Mouse (Mus musculus): Measurements from ENCODE around the gene Wasl. TPM values are rescaled to one million over a fixed set of nuclear protein-coding genes. Genes with fewer than 3 reads are reported as not detected.

Wasl gene
- polyA plus RNA-seq, 1 experiment from 2014 or later: 50.7 TPM

DNA sequence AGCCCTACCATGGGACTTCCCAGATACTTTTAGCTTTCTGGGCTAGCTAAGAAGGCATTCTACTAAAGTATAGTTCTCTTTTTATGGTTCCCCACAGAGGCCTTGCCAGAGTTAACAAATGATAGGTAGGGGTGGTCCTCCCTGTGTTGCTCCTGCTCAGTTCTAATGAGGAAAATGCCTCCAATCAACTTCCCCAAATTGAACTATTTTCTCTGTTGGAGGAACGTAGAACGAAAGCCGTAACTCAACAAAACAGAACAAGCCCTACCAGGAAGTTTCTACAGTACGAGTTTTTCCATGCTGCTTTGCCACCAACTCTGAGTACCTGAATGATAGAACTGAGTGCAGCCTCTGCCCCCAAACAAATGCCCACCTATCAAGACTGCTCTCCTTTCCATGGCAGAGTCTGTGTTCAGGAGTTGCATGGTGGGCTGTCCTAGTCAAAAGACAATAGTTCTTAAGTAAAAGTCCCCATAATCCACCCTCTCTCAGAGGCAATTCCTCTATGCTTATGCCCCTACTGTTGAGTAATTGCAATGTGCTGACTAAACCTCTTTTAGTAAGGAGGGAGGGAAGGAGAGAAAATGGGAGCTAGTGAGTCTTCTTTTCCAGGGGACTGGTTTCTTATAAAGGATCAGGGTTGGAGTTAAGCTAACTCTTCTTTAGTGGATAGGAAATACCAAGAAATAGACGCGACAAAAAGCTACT, 19.3 kb downstream of the Wasl start:
- DNase-seq (ENCODE audit: low spot score): no peak

DNA sequence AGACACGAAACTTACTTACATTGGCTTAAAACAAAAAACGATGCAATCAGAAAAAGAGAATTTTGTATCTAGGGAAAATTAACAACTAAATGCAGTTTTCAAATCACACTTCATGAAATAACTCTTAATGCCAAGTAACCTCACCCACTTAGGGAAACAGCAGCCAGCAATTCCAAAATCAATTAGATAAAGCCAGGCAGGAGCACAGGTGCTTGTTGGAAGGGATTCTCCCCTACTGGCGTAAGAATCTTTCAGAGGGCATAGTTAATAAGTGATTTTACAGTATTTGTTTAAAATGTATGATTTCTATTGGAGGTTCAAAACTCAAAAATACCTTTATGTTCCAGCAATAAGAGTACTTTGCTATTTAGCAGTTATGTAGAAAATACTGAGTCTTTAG, 21.8 kb downstream of the Wasl start:
- no peak for DNase-seq (ENCODE audit: low spot score)

DNA sequence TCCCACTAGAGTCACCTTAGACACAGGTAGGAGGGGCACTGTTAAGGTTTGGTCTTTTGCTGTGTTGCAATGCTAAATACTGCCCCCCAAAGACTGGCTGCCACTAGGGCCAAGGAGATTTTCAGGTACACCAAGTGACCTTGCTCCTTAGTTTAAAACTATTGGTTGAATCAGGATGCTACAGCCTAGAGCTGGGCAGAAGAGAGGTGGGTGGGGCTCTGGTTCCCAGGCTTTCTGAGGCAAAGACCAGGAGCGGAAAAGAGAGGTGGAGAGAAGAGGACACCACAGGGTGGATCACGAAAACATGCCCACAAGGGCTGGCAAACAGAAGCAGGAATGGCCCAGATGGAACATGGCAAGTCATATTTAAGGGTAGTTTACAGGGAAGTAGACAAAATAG, 22.6 kb downstream of the Wasl start:
- DNase-seq (ENCODE audit: low spot score): no peak

DNA sequence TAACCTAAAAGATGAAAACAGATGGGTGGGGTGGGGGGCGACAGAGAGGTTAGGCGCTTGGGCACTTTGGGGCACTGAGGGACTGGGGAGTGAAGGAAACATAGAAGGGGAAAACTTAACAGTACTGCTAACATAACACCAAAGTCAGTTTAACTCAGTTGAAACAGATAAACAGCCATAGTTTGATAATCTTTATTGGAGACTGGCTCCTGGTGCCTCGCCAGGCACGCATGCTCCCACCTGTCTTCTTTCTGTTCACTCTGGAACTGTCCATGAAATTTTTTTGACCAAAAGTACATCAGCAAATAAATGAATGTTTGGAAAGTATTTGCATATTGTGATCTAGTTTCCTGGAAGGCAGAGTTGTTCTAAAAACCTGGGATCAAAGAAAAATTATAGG, 23.5 kb downstream of the Wasl start:
- DNase-seq (ENCODE audit: low spot score): no peak

DNA sequence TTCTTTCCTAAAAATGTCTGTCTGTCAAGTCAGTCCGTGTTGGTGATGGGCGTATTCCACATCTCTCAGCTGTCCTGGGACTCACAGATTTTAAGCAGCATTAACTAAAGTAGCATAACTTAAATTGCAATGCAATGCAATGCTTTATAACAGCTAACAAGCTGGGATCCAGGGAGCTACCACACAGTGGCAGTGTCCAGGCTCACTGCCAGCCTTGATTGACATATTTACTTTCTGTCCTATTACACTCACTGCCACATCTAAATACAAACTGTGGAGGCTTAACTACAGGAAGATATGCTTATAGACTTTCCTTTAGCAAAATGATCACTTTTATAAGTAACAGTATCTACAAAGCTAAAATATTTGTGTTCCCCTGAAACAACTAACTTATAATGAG, 29.0 kb downstream of the Wasl start:
- no peak for DNase-seq (ENCODE audit: low spot score)

DNA sequence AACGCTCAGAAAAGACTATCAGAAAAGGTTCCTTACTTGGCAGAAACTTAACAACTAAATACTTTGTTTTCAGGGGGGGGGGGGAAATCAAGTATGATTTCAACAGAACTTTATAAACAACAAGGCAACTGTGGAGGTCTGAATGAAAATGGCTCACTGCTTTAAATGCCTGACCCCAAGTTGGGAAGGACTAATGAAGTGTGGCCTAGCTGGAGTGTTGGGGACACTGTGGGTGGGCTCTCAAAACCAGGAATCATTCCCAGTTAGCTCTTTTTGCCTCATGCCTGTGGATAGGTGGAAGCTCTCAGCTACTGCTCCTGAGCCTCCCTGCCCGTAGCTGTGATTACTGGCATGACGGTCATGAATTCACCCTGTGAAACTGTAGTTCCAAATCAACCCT, 30.7 kb downstream of the Wasl start:
- no peak for DNase-seq (ENCODE audit: low spot score)

DNA sequence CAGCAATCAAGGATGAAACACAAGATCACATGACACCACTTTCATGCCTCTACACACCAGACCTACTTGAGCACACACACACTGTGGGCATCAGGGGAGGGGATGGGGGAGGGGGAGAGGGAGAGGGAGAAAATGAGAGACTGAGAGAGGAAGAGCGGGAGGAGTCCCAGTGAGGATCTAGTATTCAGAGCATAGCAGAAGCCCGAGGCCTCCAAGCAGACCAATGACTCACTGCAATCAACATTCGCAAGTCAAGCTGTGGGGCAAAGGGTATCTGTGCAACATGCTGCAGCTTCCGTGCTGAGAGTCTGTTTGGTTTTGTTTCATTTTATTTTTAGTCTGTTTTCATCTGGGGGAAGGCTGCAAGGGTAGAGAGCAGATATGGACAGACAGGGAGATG, 32.7 kb downstream of the Wasl start:
- DNase-seq (ENCODE audit: low spot score): no peak

DNA sequence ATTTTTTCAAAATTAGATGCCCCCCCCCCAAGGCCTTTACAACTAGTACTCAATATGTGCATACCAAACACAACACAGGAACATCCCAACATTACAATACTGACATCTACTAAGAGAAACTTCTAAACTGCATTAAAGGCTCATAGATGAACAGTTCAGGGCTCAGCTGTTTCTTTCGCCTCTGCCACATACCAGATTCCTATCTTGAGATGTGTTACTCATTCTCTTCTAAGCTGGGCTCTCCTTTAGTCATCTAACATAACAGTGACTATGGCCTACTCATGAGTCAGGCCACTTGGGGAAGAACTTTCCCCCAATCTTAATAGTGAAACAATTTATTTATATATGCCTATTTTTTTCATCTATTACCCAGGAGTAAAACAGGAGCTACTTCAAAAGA, 36.3 kb downstream of the Wasl start:
- DNase-seq (ENCODE audit: low spot score): no peak

DNA sequence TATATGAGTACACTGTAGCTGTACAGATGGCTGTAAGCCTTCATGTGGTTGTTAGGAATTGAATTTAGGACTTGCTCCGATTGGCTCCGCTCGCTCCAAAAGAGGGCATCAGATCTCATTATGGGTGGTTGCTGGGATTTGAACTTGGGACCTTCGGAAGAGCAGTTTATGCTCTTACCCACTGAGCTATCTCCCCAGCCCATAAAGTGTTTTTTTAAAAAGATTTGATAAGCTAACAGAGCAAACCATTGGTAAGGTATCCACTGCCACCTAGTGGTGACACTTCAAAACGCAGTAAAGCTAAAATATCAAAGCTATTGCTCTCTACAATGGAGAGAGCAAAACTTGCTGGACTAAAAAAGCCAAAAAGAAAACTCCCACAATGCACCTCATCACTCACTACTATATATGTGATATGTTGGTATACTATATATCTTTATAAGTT, 37.2 kb downstream of the Wasl start:
- peak; percentile 67 for DNase-seq (ENCODE audit: low spot score)

DNA sequence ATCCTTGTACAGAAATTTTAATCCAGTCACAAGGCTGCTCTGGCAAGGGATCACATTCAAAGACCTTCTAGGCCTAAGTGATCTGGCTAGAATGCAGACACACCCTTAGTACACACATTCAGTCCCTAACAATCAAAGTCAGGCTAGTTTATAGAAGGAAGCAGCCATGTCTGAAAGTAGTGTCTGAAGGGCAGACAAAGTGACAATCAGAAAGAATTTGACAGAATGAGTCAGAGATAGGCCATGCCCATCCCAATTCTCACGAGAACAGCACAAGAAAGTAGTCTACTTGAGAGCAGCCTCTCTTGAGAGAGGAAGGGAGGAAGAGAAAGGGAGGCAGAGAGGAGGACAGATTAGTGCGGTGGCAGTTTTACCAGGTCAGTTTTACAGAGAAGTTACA, 42.7 kb downstream of the Wasl start:
- DNase-seq (ENCODE audit: low spot score): no peak

DNA sequence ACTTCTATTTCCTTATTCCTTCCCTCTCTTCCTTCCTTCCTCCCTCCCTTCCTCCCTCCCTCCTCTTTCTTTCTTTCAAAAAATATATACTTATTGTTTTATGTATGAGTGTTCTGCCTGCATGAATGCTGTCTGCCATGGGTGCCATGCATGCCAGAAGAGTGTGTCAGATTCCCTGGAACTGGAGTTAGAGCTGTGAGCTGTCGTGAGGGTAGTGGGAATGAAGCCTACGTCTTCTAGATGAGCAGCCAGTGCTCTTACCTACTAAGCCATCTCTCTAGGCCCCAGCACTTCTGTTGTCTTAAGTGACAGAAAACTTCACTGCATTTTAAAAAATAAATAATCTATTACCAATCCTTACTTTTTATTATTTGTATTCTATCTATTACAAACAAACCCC, 43.9 kb downstream of the Wasl start:
- no peak for DNase-seq (ENCODE audit: low spot score)

DNA sequence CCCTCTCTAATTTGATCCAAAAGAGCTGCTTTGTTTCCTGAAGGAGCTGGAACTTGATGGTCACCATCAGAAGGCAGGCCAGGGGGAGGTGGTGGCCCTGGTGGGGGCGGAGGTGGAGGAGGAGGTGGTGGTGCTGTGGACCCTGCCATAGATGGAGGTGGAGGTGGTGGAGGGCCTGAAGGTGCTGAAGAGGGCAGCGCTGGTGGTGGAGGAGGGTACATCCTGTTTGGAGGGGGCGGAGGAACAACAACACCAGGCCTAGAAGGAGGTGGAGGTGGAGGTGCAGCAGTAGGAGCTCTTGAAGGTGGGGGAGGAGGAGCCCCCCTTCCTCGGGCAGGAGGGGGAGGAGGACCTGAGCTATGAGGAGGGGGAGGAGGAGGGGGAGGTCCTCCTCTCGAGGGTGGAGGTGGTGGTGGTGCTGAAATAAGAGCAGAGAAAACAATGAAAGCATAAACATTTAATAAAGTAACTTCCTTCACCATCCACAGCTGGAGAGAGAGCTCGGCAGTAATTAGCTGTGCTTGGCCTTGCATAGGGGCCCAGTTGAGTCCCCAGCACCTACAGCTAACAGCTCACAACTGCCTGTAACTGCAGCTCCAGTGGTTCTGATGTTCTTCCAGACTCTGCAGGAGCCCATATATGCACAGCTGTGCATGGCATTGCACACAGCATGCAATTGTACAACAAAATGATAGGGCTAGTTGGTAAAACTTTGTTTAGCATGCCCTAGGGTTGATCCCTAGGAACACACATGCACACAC, 45.3 kb downstream of the Wasl start:
- DNase-seq (ENCODE audit: low spot score): no peak

DNA sequence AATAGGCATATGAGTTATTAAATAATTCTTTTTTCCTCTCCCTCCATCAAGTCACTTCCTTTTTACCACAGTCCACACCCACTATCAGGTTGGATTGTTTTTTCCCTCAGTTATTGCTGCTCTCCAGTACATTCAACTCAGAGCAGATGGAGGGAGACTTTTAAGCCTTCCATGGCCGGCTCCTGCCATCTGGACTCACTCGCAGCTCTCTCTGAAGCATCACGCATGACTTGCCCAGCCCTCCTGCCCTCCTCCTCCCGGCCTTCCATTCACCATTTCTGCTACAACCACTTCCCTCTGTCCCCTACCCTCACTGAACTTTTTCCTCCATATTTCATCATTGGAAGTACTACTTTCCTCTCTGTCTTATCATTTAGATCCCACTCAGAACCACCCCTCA, 48.1 kb downstream of the Wasl start:
- no peak for DNase-seq (ENCODE audit: low spot score)

DNA sequence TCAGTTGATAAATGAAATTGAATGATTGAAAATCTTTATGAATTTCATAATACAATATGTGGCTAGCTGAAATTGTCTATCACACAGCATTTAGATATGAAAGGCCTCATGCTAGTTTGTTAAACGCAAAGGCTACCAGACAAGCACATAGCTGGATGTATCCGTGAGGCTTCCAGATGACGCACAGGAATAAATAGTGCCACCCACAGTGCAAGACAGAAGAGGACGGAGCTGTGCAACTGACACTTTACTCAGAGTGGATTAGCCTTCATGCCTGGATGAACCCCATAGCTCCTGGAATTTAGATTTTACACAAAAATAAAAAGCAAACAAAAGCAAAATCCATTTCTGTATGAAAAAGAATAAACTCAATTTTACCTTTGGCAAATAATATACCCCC, 50.9 kb downstream of the Wasl start:
- DNase-seq (ENCODE audit: low spot score): no peak

DNA sequence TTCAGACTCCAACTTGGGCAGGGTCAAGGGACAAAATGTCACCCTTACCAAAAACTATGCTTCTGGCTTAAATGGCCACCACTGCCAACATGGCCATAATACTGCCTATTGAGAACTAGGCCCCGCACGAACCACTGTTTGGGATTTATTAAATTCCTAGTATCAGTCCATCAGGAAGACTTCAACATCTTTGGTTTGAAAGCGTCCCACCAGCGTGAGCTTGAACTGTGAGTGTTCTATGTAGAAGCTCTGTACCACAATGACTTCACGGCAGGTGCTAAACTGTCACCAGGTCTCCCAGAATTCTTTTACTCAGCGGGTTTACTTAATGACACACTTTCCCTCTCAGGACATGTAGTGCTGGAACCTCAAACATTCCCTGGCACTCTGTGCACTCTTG, 51.5 kb downstream of the Wasl start:
- no peak for DNase-seq (ENCODE audit: low spot score)

DNA sequence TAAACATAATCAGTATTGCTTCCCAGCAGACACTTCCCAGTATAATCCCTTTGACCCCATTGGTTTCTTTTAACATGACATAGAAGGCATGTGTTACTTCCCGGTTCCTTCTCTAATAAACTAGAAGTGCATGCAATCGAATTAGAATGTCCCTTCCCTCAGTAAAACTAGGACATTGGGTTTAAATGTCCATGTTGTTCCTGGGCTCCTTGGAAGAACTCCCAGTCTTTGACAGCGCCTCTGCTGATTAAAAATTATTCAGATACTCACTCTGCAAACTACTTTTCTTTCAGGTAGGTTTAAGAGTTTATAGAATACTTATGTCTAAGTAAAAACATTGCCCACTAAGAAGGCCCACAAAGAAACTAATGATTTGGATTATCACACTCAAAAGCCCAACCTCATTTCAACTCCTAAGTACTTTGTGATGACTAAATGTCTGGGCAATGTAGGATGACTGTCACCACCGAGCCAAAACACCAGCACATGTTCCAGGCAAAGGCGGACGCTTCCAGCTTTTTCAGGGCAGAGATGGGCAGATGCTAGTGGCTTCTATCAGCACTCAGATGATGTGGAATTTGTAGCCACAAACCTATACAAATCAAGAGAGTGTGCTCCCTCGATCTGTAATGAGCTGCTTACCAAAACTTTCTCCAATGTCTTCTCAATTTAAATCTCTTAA, 52.6 kb downstream of the Wasl start:
- DNase-seq (ENCODE audit: low spot score): no peak

DNA sequence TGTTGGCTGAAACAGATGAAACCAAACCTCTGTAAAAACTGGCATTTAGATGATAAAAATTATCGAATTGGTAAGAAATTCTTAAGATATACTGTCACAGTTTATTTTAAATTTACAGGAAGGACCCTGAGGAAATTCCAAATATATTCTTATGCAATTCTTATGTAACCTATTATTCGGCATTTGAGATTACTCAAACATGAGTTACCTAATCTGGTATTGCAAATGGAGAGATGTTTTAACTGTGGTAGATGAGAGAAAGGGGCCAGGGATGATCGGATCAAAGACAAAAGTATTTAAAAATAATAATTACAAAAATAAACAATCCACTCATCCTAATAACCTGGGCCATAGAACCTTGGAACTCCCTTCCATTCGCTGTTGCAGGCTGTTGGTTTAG, 54.5 kb downstream of the Wasl start:
- DNase-seq (ENCODE audit: low spot score): no peak

DNA sequence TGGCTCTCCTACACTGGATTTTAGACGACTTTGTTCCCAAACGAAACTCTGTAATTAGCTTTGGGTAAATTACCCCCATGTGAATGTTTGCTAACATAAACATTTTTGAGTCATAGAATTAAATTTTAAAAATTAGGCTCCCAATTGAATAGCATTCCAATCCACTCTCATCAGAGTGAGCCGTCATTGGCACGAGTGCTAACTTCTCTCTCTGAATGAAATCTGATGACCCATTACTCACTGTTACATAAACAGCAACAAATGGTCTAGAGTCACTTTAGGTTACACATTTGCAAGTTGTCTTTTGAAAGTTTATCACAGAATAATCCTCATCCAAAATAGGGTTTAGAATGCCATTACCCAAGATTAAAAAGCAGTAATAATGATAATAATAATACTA, 55.3 kb downstream of the Wasl start:
- no peak for DNase-seq (ENCODE audit: low spot score)

DNA sequence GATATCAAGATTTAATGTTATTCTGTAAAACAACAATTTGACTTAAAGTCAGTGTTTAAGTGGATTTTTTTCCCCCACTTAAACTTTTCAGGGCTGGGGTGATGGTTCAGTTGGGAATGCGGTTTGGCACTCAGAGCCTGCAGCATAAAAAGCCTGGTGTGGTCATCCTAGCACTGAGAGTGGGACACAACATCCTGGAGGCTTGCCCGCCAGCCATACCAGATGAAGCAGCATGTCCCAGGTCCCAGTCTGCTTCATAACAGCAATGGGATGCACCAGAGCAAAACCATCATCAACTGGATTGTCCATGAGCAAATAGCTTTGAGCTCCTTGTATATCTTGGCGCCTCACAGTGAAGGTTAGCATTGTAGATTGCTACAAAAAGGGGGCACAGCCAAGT, 56.1 kb downstream of the Wasl start:
- DNase-seq (ENCODE audit: low spot score): no peak

DNA sequence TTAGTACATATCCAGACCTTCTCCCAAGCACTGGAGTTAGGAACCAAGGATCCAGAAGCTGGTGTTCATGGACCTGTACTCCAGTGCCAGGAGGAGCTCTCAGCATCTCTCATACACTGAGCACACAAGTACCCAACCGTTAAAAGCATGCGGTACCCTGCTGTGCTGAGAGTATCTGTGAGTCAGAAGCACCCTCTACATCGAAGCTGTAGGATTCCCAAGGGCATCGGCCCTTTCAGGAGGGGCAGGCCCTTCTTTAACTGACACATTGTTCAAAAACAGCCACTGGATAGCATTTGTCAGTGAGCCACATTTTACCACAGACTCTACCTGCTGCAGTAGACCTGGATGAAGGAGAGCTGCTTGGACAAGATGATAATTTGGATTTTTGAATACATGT, 56.7 kb downstream of the Wasl start:
- DNase-seq (ENCODE audit: low spot score): no peak

DNA sequence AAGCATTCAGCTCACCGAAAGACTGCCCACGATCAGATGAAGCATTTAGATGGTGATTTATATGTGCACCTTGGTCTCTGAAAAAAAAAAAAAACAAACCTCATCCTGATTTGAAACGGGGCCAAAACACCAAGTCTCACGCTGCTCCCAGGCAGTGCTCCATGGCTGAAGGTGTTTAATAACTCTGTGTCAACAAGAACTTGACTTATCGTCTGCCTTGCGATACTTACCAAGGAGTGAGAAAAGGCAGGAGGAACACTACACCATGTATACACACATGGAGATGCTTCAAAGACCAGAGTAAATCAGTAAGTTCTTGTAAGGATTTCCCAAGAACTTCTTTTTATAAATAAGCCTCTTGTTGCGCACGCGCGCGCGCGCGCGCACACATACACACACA, 57.3 kb downstream of the Wasl start:
- no peak for DNase-seq (ENCODE audit: low spot score)

DNA sequence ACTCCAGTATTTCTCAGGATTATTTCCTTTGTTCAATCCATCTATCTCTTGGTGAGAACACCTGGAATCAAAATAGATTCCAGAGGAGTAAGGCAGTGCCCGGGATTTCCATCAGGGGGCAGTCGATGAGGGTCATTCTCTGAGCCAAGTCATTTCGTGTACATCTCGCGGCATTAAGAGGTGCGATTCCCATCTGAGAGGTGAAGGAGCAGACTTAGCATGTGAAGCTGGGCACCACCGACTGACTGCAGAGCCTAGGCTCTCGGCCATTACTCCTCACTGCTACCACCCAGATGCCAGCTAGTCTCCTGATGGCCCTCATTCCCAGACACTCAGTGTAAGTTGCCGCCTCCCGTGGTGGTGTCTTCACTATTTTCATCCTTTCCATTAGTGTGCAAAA, 58.3 kb downstream of the Wasl start:
- DNase-seq (ENCODE audit: low spot score): no peak

DNA sequence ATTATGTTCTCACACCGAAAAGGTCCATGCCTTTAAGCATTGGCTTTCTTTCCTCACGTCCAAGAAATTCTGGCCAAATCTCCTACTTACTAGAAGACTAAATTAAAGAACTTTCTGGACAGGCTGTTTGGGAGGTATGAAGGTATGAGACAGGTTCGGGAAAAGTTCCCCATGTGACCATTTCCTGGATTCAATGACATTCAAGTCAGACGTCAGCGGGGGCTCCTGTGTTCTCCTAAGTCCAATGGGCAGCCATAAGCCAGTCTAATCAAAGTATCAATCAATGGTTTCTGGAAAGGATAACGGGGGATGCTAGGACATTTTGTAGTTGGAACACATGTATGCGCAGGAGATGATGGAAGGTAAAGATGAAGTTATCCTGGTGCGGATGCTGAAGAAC, 59.2 kb downstream of the Wasl start:
- DNase-seq (ENCODE audit: low spot score): no peak

Measured in thymus, postnatal 0 days (tissue).